In the genomic region with DNA sequence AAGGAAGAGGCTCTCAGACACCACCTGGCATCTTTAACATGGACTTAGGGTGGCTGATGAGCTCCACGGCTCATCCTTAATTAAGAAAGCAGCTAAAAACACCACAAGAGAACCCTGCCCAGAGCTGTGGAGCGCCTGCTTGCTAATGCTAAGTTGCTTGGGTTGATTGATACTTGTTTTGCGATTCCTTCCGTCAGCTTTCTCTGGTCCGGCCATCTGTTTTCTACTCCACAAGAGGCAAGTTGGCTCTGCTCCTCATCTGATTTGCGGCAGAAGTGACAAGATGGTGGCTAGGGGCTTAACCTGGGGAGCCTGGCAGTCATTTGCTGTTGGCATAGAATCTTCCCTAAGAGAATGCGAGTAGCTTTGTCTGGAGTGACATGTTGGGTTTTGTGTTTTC, we compare ENCODE assay signal across 30 mouse cellular contexts.
DNase-seq lines count a peak whose midpoint lies in the region; ATAC-seq lines count a peak whose summit lies in the region.
"Had no signal": no experiment of that assay in that cellular context is flagged by ENCODE, and none has a peak within 500 bp of the region (broad histone marks: within the 10 kb centered on the region; RNA-seq: fewer than 3 reads in every experiment).

No protein-coding gene starts in this region.

- no peak overlapping the region for H3K4me3 ChIP-seq in forebrain, embryonic 16.5 days (replicated peaks; ENCODE audit: low read length)
- no peak overlapping the region for H3K4me3 ChIP-seq in forebrain, embryonic 11.5 days (ENCODE audit: low read depth, low read length)
- H3K4me3 ChIP-seq: erythroblast, embryonic 14.5 days; forebrain, embryonic 15.5 days; heart, embryonic 13.5 days; limb, embryonic 10.5 days; limb, embryonic 15.5 days; liver, embryonic 13.5 days; megakaryocyte, embryonic 14.5 days; midbrain, embryonic 13.5 days; neural tube, embryonic 15.5 days had no signal

- H3K9ac ChIP-seq in forebrain, embryonic 16.5 days (replicated peaks; ENCODE audit: low read depth, low read length): no peak overlapping the region
- no peak overlapping the region for H3K9ac ChIP-seq in forebrain, embryonic 11.5 days (ENCODE audit: low read length)
- H3K9ac ChIP-seq: forebrain, embryonic 15.5 days; heart, embryonic 13.5 days; limb, embryonic 15.5 days; liver, embryonic 13.5 days; midbrain, embryonic 13.5 days; neural tube, embryonic 15.5 days had no signal

- 51% methylated on average over 7 of the region's 7 CpGs for WGBS in forebrain, embryonic 16.5 days
- WGBS in forebrain, embryonic 11.5 days: 93% methylated on average over 7 of the region's 7 CpGs

- no peak overlapping the region for H3K27ac ChIP-seq in forebrain, embryonic 16.5 days (ENCODE audit: low read length)
- H3K27ac ChIP-seq in forebrain, embryonic 11.5 days (ENCODE audit: low read depth, low read length): no peak overlapping the region
- H3K27ac ChIP-seq: forebrain, embryonic 15.5 days; heart, embryonic 13.5 days; limb, embryonic 10.5 days; limb, embryonic 15.5 days; liver, embryonic 13.5 days; midbrain, embryonic 13.5 days; neural tube, embryonic 15.5 days; stomach, postnatal 0 days had no signal

- no peaks in the 10 kb centered on the region for H3K9me3 ChIP-seq in forebrain, embryonic 16.5 days (ENCODE audit: control insufficient read depth, low read length)
- H3K9me3 ChIP-seq in forebrain, embryonic 11.5 days (ENCODE audit: control insufficient read depth, low read length): no peaks in the 10 kb centered on the region
- H3K9me3 ChIP-seq: forebrain, embryonic 15.5 days; heart, embryonic 13.5 days; limb, embryonic 10.5 days; limb, embryonic 15.5 days; liver, embryonic 13.5 days; megakaryocyte, embryonic 14.5 days; midbrain, embryonic 13.5 days; neural tube, embryonic 15.5 days had no signal

- no peaks in the 10 kb centered on the region for H3K36me3 ChIP-seq in forebrain, embryonic 16.5 days (ENCODE audit: control insufficient read depth, insufficient read depth)
- H3K36me3 ChIP-seq in forebrain, embryonic 11.5 days (ENCODE audit: control insufficient read depth, insufficient read depth, low read length): no peaks in the 10 kb centered on the region
- H3K36me3 ChIP-seq: forebrain, embryonic 15.5 days; heart, embryonic 13.5 days; limb, embryonic 10.5 days; limb, embryonic 15.5 days; liver, embryonic 13.5 days; midbrain, embryonic 13.5 days; neural tube, embryonic 15.5 days had no signal

- DNase-seq in cerebellum, postnatal 10 days: peak; percentile 89 to 92
- no peak for DNase-seq in cerebellum, adult 9-10 months
- DNase-seq in forebrain, embryonic 11.5 days (ENCODE audit: low spot score): no peak
- DNase-seq in layer of hippocampus, adult 9-11 months: peak; percentile 6
- no peak for DNase-seq in layer of hippocampus, adult 9-10 months (ENCODE audit: low spot score)
- peak; percentile 20 for DNase-seq in brain, adult 2 months (ENCODE audit: low read depth, low spot score)
- no peak for DNase-seq in testis, postnatal 14 days (ENCODE audit: low spot score)
- DNase-seq: adrenal gland, adult 2 months; adrenal gland, postnatal 36 days; heart, postnatal 10 days; kidney, adult 9 months; kidney, postnatal 10 days; liver, embryonic 13.5 days; lung, adult 18-20 months; lung, postnatal 4 days; thymus, adult 2 months; thymus, postnatal 36 days had no signal

- no peaks in the 10 kb centered on the region for H3K27me3 ChIP-seq in forebrain, embryonic 16.5 days (replicated peaks; ENCODE audit: control insufficient read depth, insufficient read depth, low read length)
- no peaks in the 10 kb centered on the region for H3K27me3 ChIP-seq in forebrain, embryonic 11.5 days (ENCODE audit: control insufficient read depth, insufficient read depth, low read length)
- H3K27me3 ChIP-seq: forebrain, embryonic 15.5 days; heart, embryonic 13.5 days; limb, embryonic 15.5 days; liver, embryonic 13.5 days; midbrain, embryonic 13.5 days; neural tube, embryonic 15.5 days had no signal

- no peak overlapping the region for H3K4me2 ChIP-seq in forebrain, embryonic 16.5 days (ENCODE audit: low read length)
- H3K4me2 ChIP-seq in forebrain, embryonic 11.5 days (ENCODE audit: low read depth, low read length, severe bottlenecking): no peak overlapping the region
- H3K4me2 ChIP-seq: forebrain, embryonic 15.5 days; heart, embryonic 13.5 days; limb, embryonic 15.5 days; liver, embryonic 13.5 days; midbrain, embryonic 13.5 days; neural tube, embryonic 15.5 days had no signal

- ATAC-seq in forebrain, embryonic 16.5 days: peak; percentile 55
- no peak for ATAC-seq in forebrain, embryonic 11.5 days (replicated peaks; ENCODE audit: low FRiP score)
- ATAC-seq: activated CD4-positive, CD25-positive, alpha-beta regulatory T cell, adult 4 months; forebrain, embryonic 15.5 days; intestine, postnatal 0 days; lung, postnatal 0 days; midbrain, embryonic 13.5 days had no signal

- 0 out of 2 replicates have a peak, but pooled peaks cover 4% of the 10 kb centered on the region for H3K4me1 ChIP-seq in forebrain, embryonic 16.5 days (replicated peaks; ENCODE audit: control insufficient read depth, insufficient read depth, low read length)
- H3K4me1 ChIP-seq in forebrain, embryonic 11.5 days (replicated peaks; ENCODE audit: control insufficient read depth, insufficient read depth, low read length): no peaks in the 10 kb centered on the region
- H3K4me1 ChIP-seq: forebrain, embryonic 15.5 days; limb, embryonic 10.5 days; limb, embryonic 15.5 days; liver, embryonic 13.5 days; megakaryocyte, embryonic 14.5 days; midbrain, embryonic 13.5 days; neural tube, embryonic 15.5 days had no signal

Comparison
In these comparisons a context has a peak if more than half of its experiments do, and no peak if none do; other contexts are left out.
1. DNase-seq: peak in cerebellum, postnatal 10 days (2 of 2), layer of hippocampus, adult 9-11 months (single experiment) and brain, adult 2 months (single experiment); none in cerebellum, adult 9-10 months (single experiment), forebrain, embryonic 11.5 days (single experiment), layer of hippocampus, adult 9-10 months (single experiment) and testis, postnatal 14 days (single experiment).